Mouse (Mus musculus): ENCODE results near the gene Pex14. TPM values are rescaled to one million over a fixed set of nuclear protein-coding genes. Genes with fewer than 3 reads are reported as not detected.
"Not testable (repeated sequence)": the region's sequence is repeated elsewhere in the genome, so short reads cannot be mapped to it uniquely, and the experiment has no call there.

Gene Pex14
- total RNA-seq (2021) = 10 to 100 TPM; 32.2 to 33.2 TPM
- long read RNA-seq, transcript Pex14-201 (9 exons, 2,006 nt) = major isoform, 65 of 79 reads
- long read RNA-seq, partial matches to known transcripts = 2 of 79 reads
- long read RNA-seq, other reads (novel, unspliced or antisense) = 11 of 79 reads

- peak; percentile 91 to 94 for DNase-seq (ENCODE audit: low spot score in 2 of 2)
Observed at GRCm38 (mm10) chr4:149099369-149100017, at the start of gene Pex14. TSS of gene Pex14 (minus strand) at chr4:149099876.

- DNase-seq (ENCODE audit: low spot score in 2 of 2) = no peak
Observed at GRCm38 (mm10) chr4:149149196-149149595, 49.5 kb upstream of the Pex14 start.

GRCm38 (mm10) chr4:149148084-149148483 is 48.4 kb upstream of the Pex14 start:
- DNase-seq (ENCODE audit: low spot score in 2 of 2) = no peak

GRCm38 (mm10) chr4:149147528-149147927 is 47.9 kb upstream of the Pex14 start:
- no peak for DNase-seq (ENCODE audit: low spot score in 2 of 2)

- DNase-seq (ENCODE audit: low spot score in 2 of 2) = no peak
Observed at GRCm38 (mm10) chr4:149145151-149145550, 45.5 kb upstream of the Pex14 start.

- peak; percentile 88 for DNase-seq (ENCODE audit: low spot score in 2 of 2)
Observed at GRCm38 (mm10) chr4:149144459-149144858, 44.8 kb upstream of the Pex14 start.

GRCm38 (mm10) chr4:149143594-149143993 is 43.9 kb upstream of the Pex14 start:
- DNase-seq (ENCODE audit: low spot score in 2 of 2) = no peak

DNA sequence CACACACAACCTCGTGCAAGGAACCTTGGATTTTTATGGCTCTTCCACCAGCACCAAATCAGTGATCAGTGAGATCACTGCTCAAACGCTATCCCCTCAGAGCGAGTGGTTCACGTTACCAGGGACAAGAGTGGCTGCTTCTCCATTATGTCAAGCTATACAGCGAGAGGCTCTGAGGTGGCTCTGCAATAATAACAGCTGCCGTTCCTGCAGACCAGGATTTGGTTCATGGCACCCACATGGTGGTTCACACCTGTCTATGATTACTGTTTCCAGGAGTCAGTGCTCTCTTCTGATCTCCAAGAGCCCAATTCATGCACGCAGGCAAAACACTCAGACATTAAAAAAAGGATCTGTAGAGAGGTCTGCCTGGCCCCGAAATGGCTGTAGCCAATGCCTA is 38.8 kb upstream of the Pex14 start:
- no peak for DNase-seq (ENCODE audit: low spot score in 2 of 2)

GRCm38 (mm10) chr4:149136982-149137770 is 37.5 kb upstream of the Pex14 start, which contains the start of gene Cenps:
TSS of gene Cenps (minus strand) at chr4:149137629.
- DNase-seq (ENCODE audit: low spot score in 2 of 2) = peak; percentile 91 to 94

GRCm38 (mm10) chr4:149136116-149136850 is 36.6 kb upstream of the Pex14 start:
- peak in 1 of 2 experiments; percentile 22 for DNase-seq (ENCODE audit: low spot score in 2 of 2)

- DNase-seq (ENCODE audit: low spot score in 2 of 2) = no peak
Observed at GRCm38 (mm10) chr4:149133395-149133794, 33.7 kb upstream of the Pex14 start.

GRCm38 (mm10) chr4:149131789-149132565 is 32.3 kb upstream of the Pex14 start:
- DNase-seq (ENCODE audit: low spot score in 2 of 2) = no peak

GRCm38 (mm10) chr4:149131021-149131752 is 31.5 kb upstream of the Pex14 start:
- DNase-seq (ENCODE audit: low spot score in 2 of 2) = no peak

DNA sequence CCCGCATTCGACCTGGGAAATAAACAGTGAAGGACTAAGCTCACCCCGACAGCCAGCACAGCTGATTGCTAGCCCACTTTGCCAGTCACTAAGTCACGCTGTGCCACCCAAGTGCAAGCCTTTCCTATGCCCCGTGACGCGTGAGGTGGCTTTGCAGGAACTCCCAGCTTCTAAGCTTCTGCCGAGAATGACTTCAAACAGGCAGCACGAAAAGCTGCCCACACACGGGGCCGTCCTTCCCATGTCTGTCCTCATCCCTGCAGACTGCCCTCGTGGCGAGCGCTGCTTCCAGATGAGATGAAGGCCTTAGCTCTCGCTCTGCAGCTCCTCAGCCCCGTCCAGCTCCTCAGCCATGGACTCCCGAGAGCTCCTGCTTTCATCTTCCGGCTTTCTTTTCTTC is 28.8 kb upstream of the Pex14 start:
- no peak for DNase-seq (ENCODE audit: low spot score in 2 of 2)

DNA sequence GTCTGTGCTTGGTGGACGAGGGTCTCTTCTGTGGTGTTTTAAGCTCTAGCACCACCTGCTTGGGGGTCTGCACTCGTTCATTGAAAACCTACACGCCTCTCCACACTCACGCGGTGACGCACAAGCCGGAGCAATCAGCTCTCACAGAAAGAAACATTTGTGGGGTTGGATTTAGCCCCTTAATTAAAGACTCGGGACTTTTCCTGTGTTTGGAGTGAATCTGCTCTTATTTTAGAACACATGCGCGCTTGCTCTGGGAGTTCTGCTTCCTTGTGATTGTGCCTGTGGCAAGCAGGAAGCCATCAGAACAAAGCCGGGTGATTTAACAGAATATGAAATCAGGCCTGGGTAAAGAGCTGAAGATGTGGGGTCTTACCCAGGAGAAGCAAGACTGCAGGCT is 27.0 kb upstream of the Pex14 start, which contains the start of gene Cort:
Gene Cort (minus strand): TSS at position 101 of the 400 bp plus-strand sequence.
- no peak for DNase-seq (ENCODE audit: low spot score in 2 of 2)

DNA sequence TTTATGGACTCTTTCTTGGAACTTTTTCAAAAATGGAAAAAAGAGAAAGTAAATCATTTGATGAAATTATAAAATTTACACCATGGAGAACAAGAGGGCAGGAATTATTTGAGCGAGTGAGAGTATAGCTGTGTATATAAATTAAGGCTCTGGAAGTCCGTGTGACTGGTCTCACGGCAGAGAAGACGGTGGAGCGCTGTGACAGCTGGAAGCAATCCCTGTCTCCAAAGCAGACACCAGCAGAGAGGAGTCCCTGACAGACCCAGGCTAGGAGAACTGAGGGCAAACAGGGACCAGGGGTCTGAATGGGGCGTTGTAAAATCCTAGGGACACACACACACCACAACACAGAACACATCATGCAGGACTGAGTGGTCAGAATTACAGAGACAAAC is 26.4 kb upstream of the Pex14 start:
- DNase-seq (ENCODE audit: low spot score in 2 of 2) = no peak

DNA sequence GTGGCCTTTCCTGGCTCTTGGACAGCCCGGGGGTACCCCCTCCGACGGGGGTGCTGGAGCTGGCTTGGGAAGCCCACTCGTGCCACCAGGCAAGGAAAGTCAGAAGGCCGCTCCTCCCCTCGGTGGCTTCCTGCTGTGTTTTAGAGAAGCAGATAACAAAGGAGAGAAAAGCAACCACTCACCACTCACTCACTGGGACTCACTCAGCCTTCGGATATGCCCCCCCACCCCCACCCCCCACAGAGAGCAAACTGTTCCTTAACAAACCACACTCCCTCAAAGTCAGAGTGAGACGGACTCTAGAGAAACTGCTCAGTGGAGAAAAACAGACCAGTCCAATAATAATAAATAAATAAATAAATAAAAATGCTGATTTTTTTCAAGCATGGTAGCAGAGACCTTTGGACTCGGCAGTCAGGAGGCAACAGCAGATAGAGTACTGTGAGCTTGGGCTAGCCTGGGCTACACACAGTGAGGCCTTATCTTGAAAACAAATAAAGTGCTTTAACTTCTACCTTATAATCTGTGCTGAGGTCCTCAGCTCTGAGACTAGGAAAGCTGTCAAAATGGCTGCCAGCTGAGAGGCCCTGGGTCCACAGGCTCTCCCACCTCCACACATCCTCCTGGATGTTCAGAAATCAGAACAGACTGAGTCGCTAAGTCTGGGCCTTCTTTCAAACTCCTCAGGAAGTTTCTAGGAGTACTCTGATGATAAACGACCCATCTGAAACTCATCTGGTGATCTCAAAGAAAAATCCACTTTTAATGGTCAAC is 25.9 kb upstream of the Pex14 start:
- no peak for DNase-seq (ENCODE audit: low spot score in 2 of 2)

DNA sequence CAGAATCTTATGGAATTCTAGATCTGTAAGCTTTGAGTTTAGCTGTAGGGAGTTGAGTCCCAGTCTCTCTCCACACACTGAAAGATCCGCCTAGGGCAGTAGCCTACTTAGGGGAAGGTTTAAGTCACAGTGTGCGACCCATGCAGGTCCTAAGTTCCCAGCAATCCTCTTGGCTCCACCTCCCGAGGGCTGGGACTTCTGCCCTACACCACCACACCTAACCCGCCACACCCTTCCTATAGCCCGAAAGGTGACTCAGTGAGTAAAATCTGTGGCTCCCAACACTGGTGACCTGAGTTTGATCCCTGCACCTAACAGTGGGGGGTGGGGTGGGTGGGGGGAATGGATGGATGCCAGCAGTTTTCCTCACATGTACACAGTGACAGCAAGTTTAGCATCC is 23.8 kb upstream of the Pex14 start:
- no peak for DNase-seq (ENCODE audit: low spot score in 2 of 2)

DNA sequence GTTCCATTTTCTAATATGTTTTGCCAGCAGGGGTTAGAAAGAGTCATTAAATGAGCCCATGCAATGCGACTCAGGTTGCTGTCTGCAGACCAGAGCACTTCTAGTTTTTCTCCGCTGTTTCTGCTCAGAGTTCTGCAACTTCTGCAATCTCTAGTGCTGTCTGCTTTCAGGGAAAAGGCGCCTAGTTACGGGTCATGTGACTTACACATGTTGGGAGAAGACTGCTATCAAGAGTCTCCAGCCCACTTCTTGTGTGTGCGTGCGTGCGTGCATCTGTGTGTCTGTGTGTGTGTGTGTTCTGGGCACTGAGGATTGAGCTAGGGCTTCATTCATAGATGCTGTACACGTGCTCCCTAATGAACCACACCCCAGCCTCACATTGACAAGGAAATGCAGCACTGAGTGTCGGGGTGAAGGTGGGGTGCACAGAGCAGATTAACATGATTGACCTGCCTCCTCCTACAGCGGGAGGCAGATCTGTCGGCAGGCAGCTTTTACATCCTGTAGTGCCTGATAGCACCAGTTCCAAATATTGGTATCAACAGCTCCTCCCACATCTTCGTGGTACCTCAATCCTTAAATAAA is 20.4 kb upstream of the Pex14 start:
- not testable (repeated sequence) for DNase-seq (ENCODE audit: low spot score in 2 of 2)
